Mouse (Mus musculus): ENCODE measurements around the gene Rsf1.

DNA sequence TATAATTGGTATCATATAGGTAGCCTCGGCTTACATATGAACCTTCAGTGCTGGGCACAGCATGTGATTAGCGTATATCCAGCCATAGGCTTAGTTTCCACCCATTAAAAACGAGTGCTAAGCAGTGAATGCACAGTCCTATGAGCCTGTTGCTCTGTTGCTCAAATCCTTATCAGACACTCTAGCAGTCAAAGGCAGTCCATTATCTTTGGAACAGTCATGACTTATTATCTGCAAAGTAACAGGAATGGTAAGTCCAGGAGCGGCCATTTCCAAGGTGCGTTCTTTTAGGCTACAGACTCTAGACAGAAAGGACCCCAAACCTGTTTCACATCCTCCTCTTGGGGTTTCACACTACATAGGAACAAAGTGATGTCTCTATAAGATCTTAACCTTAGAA lies 153.9 kb downstream of the Rsf1 start:
- TF ChIP-seq CTCF (IDR thresholded peaks at IDR 0.05; ENCODE audit: control insufficient read depth, insufficient read depth, insufficient read length) (no peak), MYOD1 (IDR thresholded peaks at IDR 0.05; ENCODE audit: control insufficient read depth, insufficient read length, low read depth) (no peak), FOSL1 (IDR thresholded peaks at IDR 0.05; ENCODE audit: insufficient read depth, low read length, poor library complexity, severe bottlenecking) (no peak), MAX (IDR thresholded peaks at IDR 0.05) (no peak)
